In the genomic region with DNA sequence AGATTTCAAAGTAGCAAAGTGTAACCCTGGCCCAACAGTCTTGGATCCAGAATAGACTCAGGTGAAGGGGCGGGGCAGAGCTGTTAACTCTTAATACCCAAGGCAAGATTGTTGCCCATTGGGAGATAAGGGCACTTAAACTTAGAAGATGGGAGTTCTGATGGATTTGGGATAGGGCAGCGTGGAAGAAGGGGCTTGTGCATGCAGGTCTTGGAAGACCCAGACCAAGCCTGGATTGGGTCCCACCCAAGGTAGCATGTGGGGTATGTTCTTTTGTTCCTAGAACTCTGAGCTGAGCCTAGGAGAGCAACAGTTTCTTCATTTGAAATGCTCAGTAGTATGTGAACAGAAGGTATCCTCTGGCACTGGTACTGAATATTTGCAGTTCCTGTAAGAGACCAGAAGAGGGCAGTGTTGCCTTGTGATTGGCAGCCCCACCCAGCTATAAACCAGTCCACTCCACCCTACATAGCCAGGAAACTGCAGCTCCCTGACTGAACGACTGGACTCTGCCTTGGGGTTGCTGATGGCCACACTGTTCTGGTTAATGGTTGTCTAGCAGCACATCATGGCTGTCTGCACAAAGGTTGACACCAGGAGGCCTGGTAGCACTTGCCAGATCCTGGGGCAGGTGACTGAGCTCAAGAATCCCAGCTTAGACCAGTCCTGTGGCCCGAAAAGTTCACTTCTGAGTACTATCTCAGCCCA, we compare ENCODE assay signal across 8 mouse cellular contexts. TPM values are rescaled to one million over a fixed set of nuclear protein-coding genes. Genes with fewer than 3 reads are reported as not detected.
DNase-seq lines count a peak whose midpoint lies in the region; ATAC-seq and TF ChIP-seq lines count a peak whose summit lies in the region.

No protein-coding gene starts in this region.

- no peak overlapping the region for H3K9ac ChIP-seq in CH12.LX (ENCODE audit: insufficient read depth, low read depth)
- no peak overlapping the region for H3K9ac ChIP-seq in kidney, embryonic 15.5 days
- H3K9ac ChIP-seq in liver, adult 2 months (ENCODE audit: low read depth, low read length) = no peak overlapping the region; the same call in 1 of the 2 replicates

- peak; percentile 58 for ATAC-seq in kidney, embryonic 15.5 days (replicated peaks; ENCODE audit: low FRiP score)

- no peaks in the 10 kb centered on the region for H3K9me3 ChIP-seq in CH12.LX (replicated peaks; ENCODE audit: low read length)
- H3K9me3 ChIP-seq in kidney, embryonic 15.5 days (replicated peaks) = no peaks in the 10 kb centered on the region

- dilution Hi-C loops in CH12.LX (cut with MboI; ENCODE audit: extremely low pct_ligation_motif_present, extremely low pct_unique_long_range_greater_than_20kb, low sequenced_read_pairs) = no loop called here

- in situ Hi-C loops in CH12.LX (cut with MboI; ENCODE audit: low pct_ligation_motif_present, low pct_unique_long_range_greater_than_20kb, low sequenced_read_pairs) = loop anchor here (5.0 kb wide), 1 partner anchor 73 kb away; no protein-coding TSS in a partner anchor

- H3K27me3 ChIP-seq in CH12.LX (replicated peaks) = no peaks in the 10 kb centered on the region
- H3K27me3 ChIP-seq in kidney, embryonic 15.5 days = no peaks in the 10 kb centered on the region
- no peaks in the 10 kb centered on the region for H3K27me3 ChIP-seq in liver, adult 2 months (ENCODE audit: control insufficient read depth, insufficient read depth, low read length)

- peak; percentile 45; the same call in 1 of the 2 replicates for TF ChIP-seq POLR2A in CH12.LX (IDR thresholded peaks at IDR 0.05; ENCODE audit: low read depth, low read length)
- no peak; the same call in 1 of the 2 replicates for TF ChIP-seq POLR2A in liver, adult 2 months (IDR thresholded peaks at IDR 0.05; ENCODE audit: extremely low read depth, insufficient read depth, low read length)

- H3K36me3 ChIP-seq in CH12.LX (replicated peaks in 1 of 2; ENCODE audit: control insufficient read depth in 1 of 2, insufficient read depth in 1 of 2, low read length in 1 of 2) = peaks cover 37 to 63% of the 10 kb centered on the region in 2 experiments
- H3K36me3 ChIP-seq in kidney, embryonic 15.5 days = peaks cover 44% of the 10 kb centered on the region
- H3K36me3 ChIP-seq in liver, adult 2 months (ENCODE audit: control insufficient read depth, insufficient read depth, low read length) = peaks cover 15% of the 10 kb centered on the region; the same call in 1 of the 2 replicates

- WGBS in kidney, embryonic 15.5 days = 51% methylated on average over 4 of the region's 4 CpGs
- WGBS in liver, adult 2 months = 37% methylated on average over 4 of the region's 4 CpGs

- no peak overlapping the region for H3K4me3 ChIP-seq in CH12.LX (replicated peaks in 1 of 3; ENCODE audit: low read depth in 2 of 3, low read length in 2 of 3, poor library complexity in 1 of 3)
- no peak overlapping the region for H3K4me3 ChIP-seq in kidney, embryonic 15.5 days (replicated peaks)
- H3K4me3 ChIP-seq in liver, adult 2 months (ENCODE audit: insufficient read depth, low read depth, low read length) = no peak overlapping the region

- H3K27ac ChIP-seq in CH12.LX (ENCODE audit: insufficient read depth, low read depth) = no peak overlapping the region
- peak overlapping the region; percentile 89 for H3K27ac ChIP-seq in kidney, embryonic 15.5 days
- peak overlapping the region; percentile 93 for H3K27ac ChIP-seq in liver, adult 2 months (replicated peaks; ENCODE audit: insufficient read depth, low read depth, low read length)

- H3K79me2 ChIP-seq in CH12.LX (replicated peaks; ENCODE audit: control insufficient read depth, extremely low read depth, insufficient read depth, poor library complexity, severe bottlenecking) = peaks cover 29% of the 10 kb centered on the region
- peaks cover 9% of the 10 kb centered on the region; the same call in 1 of the 2 replicates for H3K79me2 ChIP-seq in liver, adult 2 months (ENCODE audit: control insufficient read depth, insufficient read depth, low read length)

- peak; percentile 94 to 99 for TF ChIP-seq CTCF in CH12.LX (conservative IDR thresholded peaks at IDR 0.05 in 1 of 2, IDR thresholded peaks at IDR 0.05 in 1 of 2; ENCODE audit: low read depth in 2 of 2, low read length in 2 of 2)
- peak; percentile 85 for TF ChIP-seq CTCF in liver, adult 2 months (IDR thresholded peaks at IDR 0.05; ENCODE audit: low read depth, low read length)

- H3K4me2 ChIP-seq in CH12.LX (ENCODE audit: insufficient read depth, low read depth, poor library complexity, severe bottlenecking) = no peak overlapping the region
- H3K4me2 ChIP-seq in kidney, embryonic 15.5 days = no peak overlapping the region

- no peak for TF ChIP-seq EP300 in CH12.LX (IDR thresholded peaks at IDR 0.05; ENCODE audit: low read length)

- TF ChIP-seq RAD21 in CH12.LX (IDR thresholded peaks at IDR 0.05; ENCODE audit: low read depth, low read length) = peak; percentile 89

- DNase-seq in CH12.LX (ENCODE audit: extremely low read depth) = peak; percentile 91
- DNase-seq in adrenal gland, adult 8-10 months = peak; percentile 56
- DNase-seq in embryo, embryonic 9.5 days (ENCODE audit: extremely low spot score) = peak; percentile 81
- DNase-seq in heart, adult 8-10 months (ENCODE audit: low spot score) = peak; percentile 80
- peak; percentile 100 for DNase-seq in liver, adult 2 months (ENCODE audit: extremely low read depth, low read depth, low spot score)
- peak; percentile 91 for DNase-seq in naive thymus-derived CD4-positive, alpha-beta T cell, adult 2 months (ENCODE audit: low read depth)
- DNase-seq in thymus, postnatal 10 days (ENCODE audit: low spot score in 2 of 2) = peak; percentile 54 to 82

- H3K4me1 ChIP-seq in CH12.LX (ENCODE audit: control insufficient read depth in 1 of 2, insufficient read depth in 2 of 2) = peaks cover 21 to 54% of the 10 kb centered on the region in 2 experiments
- peaks cover 68% of the 10 kb centered on the region for H3K4me1 ChIP-seq in kidney, embryonic 15.5 days
- H3K4me1 ChIP-seq in liver, adult 2 months (ENCODE audit: control insufficient read depth, insufficient read depth, low read length) = peaks cover 32% of the 10 kb centered on the region

TF ChIP-seq in CH12.LX, 34 proteins besides CTCF, POLR2A, EP300 and RAD21 (continues in another document):
- TF ChIP-seq SMC3 (IDR thresholded peaks at IDR 0.05; ENCODE audit: low read depth, low read length) (peak; percentile 67), MXI1 (IDR thresholded peaks at IDR 0.05; ENCODE audit: low read depth, low read length) (no peak), E2F4 (IDR thresholded peaks at IDR 0.05; ENCODE audit: insufficient replicate concordance, low read depth, low read length) (no peak), MAZ (IDR thresholded peaks at IDR 0.05; ENCODE audit: low read depth, low read length) (0 out of 2 replicates have a peak, but pooled peaks have one; percentile 72), TCF12 (IDR thresholded peaks at IDR 0.05; ENCODE audit: low read depth, low read length) (0 out of 2 replicates have a peak, but pooled peaks have one; percentile 13), PAX5 (IDR thresholded peaks at IDR 0.05; ENCODE audit: low read length) (no peak), SIN3A (IDR thresholded peaks at IDR 0.05; ENCODE audit: low read length) (peak; percentile 66), UBTF (IDR thresholded peaks at IDR 0.05; ENCODE audit: low read depth, low read length) (no peak)

RNA-seq across cellular contexts. Expression of a gene that starts 2.4 kb away (rescaled TPM):
- total RNA-seq in CH12.LX (2012; rRNA removed) (32.9 and 48.5 TPM in 2 replicates), CH12.LX (2014; rRNA removed) (29.5 and 34.6 TPM in 2 replicates)
- 43.4 and 45.9 TPM in 2 replicates for polyA plus RNA-seq in CH12.LX (2012; ENCODE audit: insufficient read length, low read depth)
- 100 to 1,000 TPM; 121 to 174 (median 163) TPM for total RNA-seq in adrenal gland, adult 8-10 months (2022)
- total RNA-seq in heart, adult 8-10 months (2022) = 10 to 100 TPM; 13.7 to 19.4 (median 16.0) TPM
- 84.6 and 91.9 TPM in 2 replicates for polyA plus RNA-seq in kidney, embryonic 15.5 days (2015; fragmentation: Nextera tagmentation; extraction: Ambion mirVana)
- total RNA-seq in liver, adult 2 months (2014; rRNA removed) = 121 and 135 TPM in 2 replicates
- 445 and 478 TPM in 2 replicates for polyA plus RNA-seq in liver, adult 2 months (2012; rRNA removed)

RNA-seq across cellular contexts. Expression of a gene that starts 4.8 kb away (rescaled TPM):
- total RNA-seq in CH12.LX (2012; rRNA removed) = 267 and 336 TPM in 2 replicates
- total RNA-seq in CH12.LX (2014; rRNA removed) = 47.5 and 60.3 TPM in 2 replicates
- polyA plus RNA-seq in CH12.LX (2012; ENCODE audit: insufficient read length, low read depth) = 341 and 363 TPM in 2 replicates
- total RNA-seq in adrenal gland, adult 8-10 months (2022) = 10 to 100 TPM; 77.6 to 95.8 (median 90.1) TPM
- 100 to 1,000 TPM; 233 to 251 (median 242) TPM for total RNA-seq in heart, adult 8-10 months (2022)
- 166 and 172 TPM in 2 replicates for polyA plus RNA-seq in kidney, embryonic 15.5 days (2015; fragmentation: Nextera tagmentation; extraction: Ambion mirVana)
- 43.6 and 46.6 TPM in 2 replicates for total RNA-seq in liver, adult 2 months (2014; rRNA removed)
- 221 and 232 TPM in 2 replicates for polyA plus RNA-seq in liver, adult 2 months (2012; rRNA removed)

RNA-seq across cellular contexts. Expression of a gene that starts 21.8 kb away (rescaled TPM):
- total RNA-seq in CH12.LX (2012; rRNA removed) = 24.8 and 26.1 TPM in 2 replicates
- total RNA-seq in CH12.LX (2014; rRNA removed) = 34.6 and 42.6 TPM in 2 replicates
- 19.8 and 22.8 TPM in 2 replicates for polyA plus RNA-seq in CH12.LX (2012; ENCODE audit: insufficient read length, low read depth)
- 10 to 100 TPM; 22.8 to 38.7 (median 29.5) TPM for total RNA-seq in adrenal gland, adult 8-10 months (2022)
- total RNA-seq in heart, adult 8-10 months (2022) = 10 to 100 TPM; 10.7 to 12.1 (median 11.8) TPM
- polyA plus RNA-seq in kidney, embryonic 15.5 days (2015; fragmentation: Nextera tagmentation; extraction: Ambion mirVana) = 42.7 and 53.3 TPM in 2 replicates
- total RNA-seq in liver, adult 2 months (2014; rRNA removed) = 9.5 and 9.6 TPM in 2 replicates
- 12.2 and 14.8 TPM in 2 replicates for polyA plus RNA-seq in liver, adult 2 months (2012; rRNA removed)

RNA-seq across cellular contexts. Expression of a gene that starts 31.3 kb away (rescaled TPM):
- total RNA-seq in CH12.LX (2012; rRNA removed) = 30.1 and 43.9 TPM in 2 replicates
- 54.6 and 61.1 TPM in 2 replicates for total RNA-seq in CH12.LX (2014; rRNA removed)
- 70.4 and 104 TPM in 2 replicates for polyA plus RNA-seq in CH12.LX (2012; ENCODE audit: insufficient read length, low read depth)
- 10 to 100 TPM; 24.2 to 33.4 (median 29.4) TPM for total RNA-seq in adrenal gland, adult 8-10 months (2022)
- total RNA-seq in heart, adult 8-10 months (2022) = 1 to 10 TPM; 5.7 to 8.0 (median 7.1) TPM
- polyA plus RNA-seq in kidney, embryonic 15.5 days (2015; fragmentation: Nextera tagmentation; extraction: Ambion mirVana) = 40.5 and 41.9 TPM in 2 replicates
- total RNA-seq in liver, adult 2 months (2014; rRNA removed) = 4.6 and 5.7 TPM in 2 replicates
- polyA plus RNA-seq in liver, adult 2 months (2012; rRNA removed) = 5.8 and 8.7 TPM in 2 replicates

RNA-seq across cellular contexts. Expression of a gene that starts 31.3 kb away (rescaled TPM):
- total RNA-seq in CH12.LX (2012; rRNA removed) (18.7 and 31.4 TPM in 2 replicates), CH12.LX (2014; rRNA removed) (17.6 and 20.3 TPM in 2 replicates)
- polyA plus RNA-seq in CH12.LX (2012; ENCODE audit: insufficient read length, low read depth) = 10.4 and 12.2 TPM in 2 replicates
- 10 to 100 TPM; 25.6 to 34.1 (median 32.2) TPM for total RNA-seq in adrenal gland, adult 8-10 months (2022)
- 10 to 100 TPM; 64.4 to 76.6 (median 70.0) TPM for total RNA-seq in heart, adult 8-10 months (2022)
- 13.1 and 13.8 TPM in 2 replicates for polyA plus RNA-seq in kidney, embryonic 15.5 days (2015; fragmentation: Nextera tagmentation; extraction: Ambion mirVana)
- total RNA-seq in liver, adult 2 months (2014; rRNA removed) = 20.7 and 28.9 TPM in 2 replicates
- 29.2 and 32.6 TPM in 2 replicates for polyA plus RNA-seq in liver, adult 2 months (2012; rRNA removed)
